7 mouse cellular contexts compared by ENCODE assay signal in the genomic region with DNA sequence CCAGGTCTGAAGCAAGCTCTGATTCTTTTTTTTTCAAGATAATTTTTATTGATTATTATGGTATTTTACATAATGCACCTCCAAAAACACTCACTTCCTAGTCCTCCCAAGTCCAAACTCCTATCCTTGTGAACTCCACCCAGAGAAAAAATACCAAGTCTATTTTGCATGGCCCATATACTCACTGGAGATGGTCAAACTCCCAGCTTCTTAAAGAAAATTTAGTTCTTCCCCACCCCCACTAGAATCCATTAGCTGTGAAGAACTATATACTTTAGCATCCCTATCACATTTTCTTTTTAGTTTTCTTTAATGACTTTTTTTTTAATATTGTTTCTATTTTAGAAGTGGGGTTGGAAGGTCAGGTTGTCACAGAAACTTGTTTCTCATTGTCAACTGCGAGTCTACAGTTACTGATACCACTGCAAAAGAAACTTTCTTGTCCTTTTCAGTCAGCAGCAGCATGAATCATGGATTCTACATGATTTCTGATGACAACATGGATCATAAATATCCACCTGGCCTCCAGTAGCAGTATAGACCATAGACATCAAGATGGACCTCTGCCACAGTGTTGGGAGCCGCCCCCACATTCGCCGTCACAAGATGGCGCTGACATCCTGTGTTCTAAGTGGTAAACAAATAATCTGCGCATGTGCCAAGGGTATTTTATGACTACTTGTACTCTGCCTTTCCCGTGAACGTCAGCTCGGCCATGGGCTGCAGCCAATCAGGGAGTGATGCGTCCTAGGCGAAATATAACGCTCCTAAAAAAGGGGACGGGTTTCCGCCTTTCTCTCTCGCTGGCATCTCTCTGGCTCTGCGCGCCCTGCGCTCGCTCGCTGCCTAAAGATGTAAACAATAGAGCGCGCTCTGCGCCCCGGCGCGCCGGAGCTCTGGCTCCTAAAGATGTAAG.
A peak's percentile ranks its signal among the peaks of the same experiment; 100 is the strongest.
DNase-seq lines count a peak whose midpoint lies in the region; ATAC-seq and TF ChIP-seq lines count a peak whose summit lies in the region.
"Not testable (repeated sequence)": the region's sequence is repeated elsewhere in the genome, so short reads cannot be mapped to it uniquely, and the experiment has no call there.

No protein-coding gene starts in this region.

- TF ChIP-seq CTCF in embryonic fibroblast, embryonic 13.5 days (IDR thresholded peaks at IDR 0.05; ENCODE audit: borderline replicate concordance, insufficient read depth, low read length) = not testable (repeated sequence)

- whole genome bisulfite sequencing in heart, embryonic 10.5 days = 58% methylated on average over 19 of the region's 27 CpGs
- WGBS in hindbrain, embryonic 13.5 days = 40% methylated on average over 19 of the region's 27 CpGs
- WGBS in limb, embryonic 11.5 days = 50% methylated on average over 16 of the region's 27 CpGs
- 33% methylated on average over 11 of the region's 27 CpGs for WGBS in midbrain, embryonic 11.5 days
- 51% methylated on average over 24 of the region's 27 CpGs for WGBS in neural tube, embryonic 15.5 days

- H3K27me3 ChIP-seq in heart, embryonic 10.5 days (ENCODE audit: insufficient read depth, poor library complexity, severe bottlenecking); hindbrain, embryonic 13.5 days; limb, embryonic 11.5 days (ENCODE audit: control insufficient read depth, insufficient read depth, low read length); midbrain, embryonic 11.5 days (ENCODE audit: control insufficient read depth, insufficient read depth, low read length); neural tube, embryonic 15.5 days (replicated peaks): not testable (repeated sequence)

- H3K9ac ChIP-seq in hindbrain, embryonic 13.5 days; limb, embryonic 11.5 days (ENCODE audit: low read length); midbrain, embryonic 11.5 days (ENCODE audit: low read length); neural tube, embryonic 15.5 days (replicated peaks): not testable (repeated sequence)

- not testable (repeated sequence) for H3K4me1 ChIP-seq in brown adipose tissue, adult 24 weeks (ENCODE audit: control insufficient read depth, insufficient read depth, insufficient read length, low read length); embryonic fibroblast, embryonic 13.5 days (ENCODE audit: control insufficient read depth, insufficient read depth, low read length); heart, embryonic 10.5 days; hindbrain, embryonic 13.5 days (replicated peaks); limb, embryonic 11.5 days (ENCODE audit: control insufficient read depth, insufficient read depth, low read length); midbrain, embryonic 11.5 days (ENCODE audit: control insufficient read depth, insufficient read depth, low read length); neural tube, embryonic 15.5 days

- H3K9me3 ChIP-seq in heart, embryonic 10.5 days; hindbrain, embryonic 13.5 days; limb, embryonic 11.5 days (ENCODE audit: control insufficient read depth, low read length); midbrain, embryonic 11.5 days (ENCODE audit: control insufficient read depth, low read length); neural tube, embryonic 15.5 days (replicated peaks): not testable (repeated sequence)

- not testable (repeated sequence) for DNase-seq in heart, embryonic 10.5 days (ENCODE audit: low spot score)
- peak; percentile 22 for DNase-seq in limb, embryonic 11.5 days (ENCODE audit: low spot score)
- peak; percentile 82 for DNase-seq in midbrain, embryonic 11.5 days (ENCODE audit: low spot score, missing footprints)

- not testable (repeated sequence) for TF ChIP-seq POLR2A in embryonic fibroblast, embryonic 13.5 days (IDR thresholded peaks at IDR 0.05; ENCODE audit: low read depth, low read length)

- H3K36me3 ChIP-seq in heart, embryonic 10.5 days; hindbrain, embryonic 13.5 days; limb, embryonic 11.5 days (ENCODE audit: control insufficient read depth, insufficient read depth, low read length); midbrain, embryonic 11.5 days (ENCODE audit: control insufficient read depth, insufficient read depth, low read length); neural tube, embryonic 15.5 days: not testable (repeated sequence)

- peak overlapping the region; percentile 45 for H3K4me2 ChIP-seq in hindbrain, embryonic 13.5 days
- H3K4me2 ChIP-seq in limb, embryonic 11.5 days (ENCODE audit: low read depth, severe bottlenecking); midbrain, embryonic 11.5 days: not testable (repeated sequence)
- peak overlapping the region; percentile 46; the same call in 1 of the 2 replicates for H3K4me2 ChIP-seq in neural tube, embryonic 15.5 days

- not testable (repeated sequence) for H3K27ac ChIP-seq in brown adipose tissue, adult 24 weeks (replicated peaks; ENCODE audit: low read depth, low read length); embryonic fibroblast, embryonic 13.5 days (ENCODE audit: insufficient read depth, low read length); heart, embryonic 10.5 days; hindbrain, embryonic 13.5 days; limb, embryonic 11.5 days (replicated peaks; ENCODE audit: low read depth, low read length); midbrain, embryonic 11.5 days (ENCODE audit: low read depth, low read length); neural tube, embryonic 15.5 days (replicated peaks)

- peak; percentile 83 for ATAC-seq in hindbrain, embryonic 13.5 days (ENCODE audit: low FRiP score)
- ATAC-seq in limb, embryonic 11.5 days (ENCODE audit: insufficient number of reproducible peaks, low FRiP score, low TSS enrichment, low read depth) = not testable (repeated sequence)
- peak; percentile 80 for ATAC-seq in midbrain, embryonic 11.5 days (ENCODE audit: low FRiP score)
- ATAC-seq in neural tube, embryonic 15.5 days (ENCODE audit: low FRiP score) = peak; percentile 47; the same call in 1 of the 2 replicates

- peak overlapping the region; percentile 40; the same call in 1 of the 2 replicates for H3K4me3 ChIP-seq in brown adipose tissue, adult 24 weeks (ENCODE audit: insufficient read depth, low read depth, low read length)
- H3K4me3 ChIP-seq in embryonic fibroblast, embryonic 13.5 days (ENCODE audit: insufficient read depth, low read length) = peak overlapping the region; percentile 30; the same call in 1 of the 2 replicates
- peak overlapping the region; percentile 37; the same call in 1 of the 2 replicates for H3K4me3 ChIP-seq in heart, embryonic 10.5 days
- H3K4me3 ChIP-seq in hindbrain, embryonic 13.5 days = peak overlapping the region; percentile 26
- H3K4me3 ChIP-seq in limb, embryonic 11.5 days (ENCODE audit: low read depth, low read length) = not testable (repeated sequence)
- H3K4me3 ChIP-seq in midbrain, embryonic 11.5 days (ENCODE audit: low read depth, low read length) = peak overlapping the region; percentile 9; the same call in 1 of the 2 replicates
- peak overlapping the region; percentile 25 for H3K4me3 ChIP-seq in neural tube, embryonic 15.5 days (replicated peaks)
